Mouse (Mus musculus) CH12.LX (cell line): ENCODE results near the gene Dapk1. TPM values are rescaled to one million over a fixed set of nuclear protein-coding genes. Genes with fewer than 3 reads are reported as not detected.

Source experiments
- DNase-seq: peaks from one replicate; pipeline ENCODE4 v3.0.0-alpha.2; 2013; ENCODE audit errors: extremely low read depth
- H3K27ac ChIP-seq: 2 replicates; pipeline ENCODE4 v1.5.1; 2012; ENCODE audit warnings: low read depth, mild to moderate bottlenecking, control low read depth, moderate library complexity; ENCODE audit not compliant: insufficient read depth
- H3K27me3 ChIP-seq: replicated peaks from 2 replicates; pipeline ENCODE3; 2012; ENCODE audit warnings: inconsistent platforms
- H3K36me3 ChIP-seq, 2 experiments: replicated peaks in 1 of 2; 2 replicates each; pipeline versions ENCODE3 to v1.6.1; 2012; ENCODE audit warnings: inconsistent platforms in 1 of 2, low read length in 1 of 2, mild to moderate bottlenecking in 1 of 2, mixed read lengths in 1 of 2, moderate library complexity in 1 of 2; ENCODE audit not compliant: control insufficient read depth in 1 of 2, insufficient read depth in 1 of 2
- H3K4me1 ChIP-seq, 2 experiments: 2 replicates each; pipeline ENCODE4 v1.6.1; 2012; ENCODE audit warnings: inconsistent platforms in 1 of 2, moderate library complexity in 1 of 2; ENCODE audit not compliant: insufficient read depth in 2 of 2, control insufficient read depth in 1 of 2
- H3K4me2 ChIP-seq: 2 replicates; pipeline ENCODE4 v1.6.1; 2012; ENCODE audit warnings: low read depth, mild to moderate bottlenecking, control low read depth; ENCODE audit not compliant: poor library complexity, insufficient read depth, severe bottlenecking
- H3K4me3 ChIP-seq, 3 experiments: fragments of 150-350 bp in 1 of 3; sonication (generic) in 1 of 3; replicated peaks in 1 of 3; 2 replicates each; pipeline versions ENCODE3 to v1.5.1; 2011 to 2012; ENCODE audit warnings: low read depth in 2 of 3, low read length in 2 of 3, mild to moderate bottlenecking in 2 of 3, moderate library complexity in 2 of 3, control low read depth in 1 of 3, improper control_type of control experiment in 1 of 3, inconsistent platforms in 1 of 3, mixed read lengths in 1 of 3; ENCODE audit not compliant: poor library complexity in 1 of 3
- H3K79me2 ChIP-seq: replicated peaks from 2 replicates; pipeline ENCODE4 v1.6.1; 2012; ENCODE audit warnings: mild to moderate bottlenecking, moderate library complexity; ENCODE audit not compliant: control insufficient read depth, poor library complexity, insufficient read depth, severe bottlenecking; ENCODE audit errors: extremely low read depth
- H3K9ac ChIP-seq: 2 replicates; pipeline ENCODE4 v1.6.1; 2012; ENCODE audit warnings: low read depth, mild to moderate bottlenecking, control low read depth, moderate library complexity; ENCODE audit not compliant: insufficient read depth
- H3K9me3 ChIP-seq: replicated peaks from 2 replicates; pipeline ENCODE3; 2012; ENCODE audit warnings: low read length, inconsistent platforms, mixed read lengths
- BHLHE40 ChIP-seq: IDR thresholded peaks from 2 replicates; pipeline ENCODE4 v1.6.1; 2011; ENCODE audit warnings: mild to moderate bottlenecking, low read depth, low read length, improper control_type of control experiment
- CHD1 ChIP-seq: IDR thresholded peaks from 2 replicates; pipeline ENCODE4 v1.6.1; 2012; ENCODE audit warnings: low read depth, low read length, improper control_type of control experiment, inconsistent platforms
- CHD2 ChIP-seq: IDR thresholded peaks from 2 replicates; pipeline ENCODE4 v1.6.1; 2011; ENCODE audit warnings: low read length, improper control_type of control experiment
- E2F4 ChIP-seq: IDR thresholded peaks from 2 replicates; pipeline ENCODE4 v1.6.1; 2011; ENCODE audit warnings: low read depth, low read length, improper control_type of control experiment; ENCODE audit not compliant: insufficient replicate concordance
- ELF1 ChIP-seq: IDR thresholded peaks from 2 replicates; pipeline ENCODE4 v1.6.1; 2014; ENCODE audit warnings: low read depth, mild to moderate bottlenecking, inconsistent platforms, low read length, improper control_type of control experiment
- EP300 ChIP-seq: IDR thresholded peaks from 2 replicates; pipeline ENCODE4 v1.6.1; 2011; ENCODE audit warnings: low read length, improper control_type of control experiment
- GABPA ChIP-seq: IDR thresholded peaks from 2 replicates; pipeline ENCODE4 v1.6.1; 2012; ENCODE audit warnings: low read depth, low read length, improper control_type of control experiment, inconsistent platforms; ENCODE audit not compliant: insufficient replicate concordance
- IRF4 ChIP-seq: IDR thresholded peaks from 2 replicates; pipeline ENCODE4 v1.6.1; 2014; ENCODE audit warnings: low read depth, mild to moderate bottlenecking, inconsistent platforms, low read length, improper control_type of control experiment
- KAT2A ChIP-seq: IDR thresholded peaks from 2 replicates; pipeline ENCODE4 v1.6.1; 2012; ENCODE audit warnings: low read length, improper control_type of control experiment, inconsistent platforms; ENCODE audit not compliant: insufficient replicate concordance
- MAFK ChIP-seq: IDR thresholded peaks from 2 replicates; pipeline ENCODE4 v1.6.1; 2011; ENCODE audit warnings: low read length, improper control_type of control experiment; ENCODE audit not compliant: insufficient replicate concordance
- MAX ChIP-seq: IDR thresholded peaks from 2 replicates; pipeline ENCODE4 v1.6.1; 2011; ENCODE audit warnings: low read length, improper control_type of control experiment
- NELFE ChIP-seq: IDR thresholded peaks from 2 replicates; pipeline ENCODE4 v1.6.1; 2011; ENCODE audit warnings: low read depth, low read length, improper control_type of control experiment
- NRF1 ChIP-seq: IDR thresholded peaks from 2 replicates; pipeline ENCODE4 v1.6.1; 2014; ENCODE audit warnings: low read depth, mild to moderate bottlenecking, inconsistent platforms, low read length, improper control_type of control experiment, moderate library complexity
- POLR2A ChIP-seq: IDR thresholded peaks from 2 replicates; pipeline ENCODE4 v1.6.1; 2011; ENCODE audit warnings: low read depth, mild to moderate bottlenecking, improper control_type of control experiment, low read length
- RAD21 ChIP-seq: IDR thresholded peaks from 2 replicates; pipeline ENCODE4 v1.6.1; 2011; ENCODE audit warnings: low read depth, mild to moderate bottlenecking, low read length, improper control_type of control experiment, moderate library complexity
- RCOR1 ChIP-seq: conservative IDR thresholded peaks from 2 replicates; pipeline ENCODE4 v1.6.1; 2012; ENCODE audit warnings: low read depth, mild to moderate bottlenecking, inconsistent platforms, low read length, improper control_type of control experiment
- TBP ChIP-seq: conservative IDR thresholded peaks from 2 replicates; pipeline ENCODE4 v1.6.1; 2011; ENCODE audit warnings: low read depth, low read length, improper control_type of control experiment
- TCF12 ChIP-seq: IDR thresholded peaks from 2 replicates; pipeline ENCODE4 v1.6.1; 2014; ENCODE audit warnings: low read depth, mild to moderate bottlenecking, inconsistent platforms, low read length, improper control_type of control experiment
- USF1 ChIP-seq: IDR thresholded peaks from 2 replicates; pipeline ENCODE4 v1.6.1; 2014; ENCODE audit warnings: low read depth, mild to moderate bottlenecking, inconsistent platforms, low read length, improper control_type of control experiment
- ZMIZ1 ChIP-seq: IDR thresholded peaks from 2 replicates; pipeline ENCODE4 v1.6.1; 2012; ENCODE audit warnings: low read depth, mild to moderate bottlenecking, inconsistent platforms, low read length, improper control_type of control experiment
- dilution Hi-C: fragments of 300-500 bp; cut with MboI; formaldehyde crosslinking; loops from 2 replicates; pipeline ENCODE4 v1.14.3; 2020; ENCODE audit warnings: low sequenced_read_pairs; ENCODE audit not compliant: extremely low pct_unique_long_range_greater_than_20kb, extremely low pct_ligation_motif_present
- in situ Hi-C: fragments of 300-500 bp; cut with MboI; formaldehyde crosslinking; loops from 3 replicates; pipeline ENCODE4 v1.14.3; 2019; ENCODE audit warnings: low sequenced_read_pairs, low pct_ligation_motif_present, low pct_unique_long_range_greater_than_20kb, mixed read lengths
- polyA plus RNA-seq: library from polyadenylated mRNA; unstranded; fragments of >175 nt; gene quantifications from 2 replicates; pipeline ENCODE4 v1.2.1, GENCODE M21; 2012; ENCODE audit warnings: low read depth; ENCODE audit not compliant: insufficient read length
- total RNA-seq, 2 experiments: library from RNA; depleted of rRNA; stranded (reverse); fragments of 300-350 nt in 1 of 2; fragments of >200 nt in 1 of 2; gene quantifications; 2 replicates each; pipeline ENCODE4 v1.2.3; 2012 to 2014

Gene Dapk1
- total and polyA plus RNA-seq, 3 experiments: not detected

DNA sequence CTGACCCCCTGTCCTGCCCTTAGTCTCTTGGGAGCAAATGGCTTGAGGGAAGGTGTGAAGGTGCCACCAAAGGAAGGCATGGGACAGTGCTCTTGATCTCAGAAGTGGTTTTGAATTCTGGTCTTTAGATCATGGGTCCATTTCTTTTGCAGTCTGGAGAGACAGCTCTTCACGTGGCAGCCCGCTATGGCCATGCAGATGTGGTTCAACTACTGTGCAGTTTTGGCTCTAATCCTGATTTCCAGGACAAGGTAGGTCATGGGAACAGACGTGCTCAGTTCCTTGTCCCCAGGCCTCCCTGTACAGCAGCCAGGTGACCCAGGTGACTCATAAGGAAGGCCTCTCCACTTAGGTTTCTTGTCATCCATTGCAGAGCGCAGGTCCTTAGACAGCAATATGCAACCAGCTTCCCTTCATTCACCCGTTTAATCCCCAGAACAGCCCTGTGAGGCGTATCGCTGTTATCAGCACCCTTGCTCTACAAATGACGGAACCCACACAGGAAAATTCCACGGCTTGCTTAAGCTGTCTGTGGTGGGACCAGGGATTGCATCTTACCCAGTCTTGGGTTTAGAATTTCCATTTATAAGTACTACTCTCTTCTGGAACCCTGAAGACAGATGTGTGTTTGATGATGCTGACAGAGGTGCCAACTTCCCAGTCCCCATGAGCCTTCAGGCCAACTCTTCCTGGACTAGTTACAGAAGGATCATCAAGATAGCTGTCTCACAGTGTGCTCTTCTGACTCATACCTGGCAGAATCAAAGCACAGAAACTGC is 126.7 kb downstream of the Dapk1 start:
- Histone ChIP-seq H3K36me3 (no peaks in the 10 kb centered on the region), H3K9me3 (peaks cover 76% of the 10 kb centered on the region), H3K4me3 (no peak overlapping the region), H3K4me2 (no peak overlapping the region), H3K4me1 (no peaks in the 10 kb centered on the region), H3K27ac (no peak overlapping the region), H3K27me3 (no peaks in the 10 kb centered on the region), H3K9ac (no peak overlapping the region), H3K79me2 (no peaks in the 10 kb centered on the region)
- in situ Hi-C loops: no loop called here
- no peak for DNase-seq
- TF ChIP-seq ZMIZ1: no peak
- no peak for TF ChIP-seq E2F4
- TF ChIP-seq BHLHE40: no peak
- no peak for TF ChIP-seq IRF4
- TF ChIP-seq TCF12: no peak
- TF ChIP-seq ELF1: no peak
- no peak for TF ChIP-seq CHD1
- dilution Hi-C loops: no loop called here

DNA sequence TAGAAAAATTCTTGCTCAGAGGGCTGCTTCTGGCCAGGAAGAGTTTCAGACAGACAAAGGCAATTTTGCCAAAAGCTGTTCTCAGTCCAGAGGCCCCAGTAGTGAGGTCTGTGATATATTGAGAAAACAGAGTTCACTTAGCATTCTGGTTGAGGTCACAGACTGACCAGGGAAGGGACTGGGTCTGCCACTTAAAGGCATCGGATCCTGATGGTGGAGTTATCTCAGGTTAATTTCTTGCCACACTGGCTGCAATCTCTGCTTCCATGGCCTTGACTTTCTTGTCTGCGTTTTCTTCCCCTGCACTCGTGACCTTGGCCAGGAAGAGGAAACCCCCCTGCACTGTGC is 127.3 kb downstream of the Dapk1 start:
- Histone ChIP-seq H3K27ac (no peak overlapping the region), H3K27me3 (no peaks in the 10 kb centered on the region), H3K9ac (no peak overlapping the region), H3K4me3 (no peak overlapping the region), H3K4me1 (no peaks in the 10 kb centered on the region), H3K4me2 (no peak overlapping the region), H3K79me2 (no peaks in the 10 kb centered on the region), H3K36me3 (no peaks in the 10 kb centered on the region), H3K9me3 (peaks cover 77% of the 10 kb centered on the region)
- in situ Hi-C loops (no loop called here), dilution Hi-C loops (no loop called here)
- TF ChIP-seq USF1 (no peak), TBP (no peak), NRF1 (no peak), TCF12 (no peak), NELFE (no peak), RAD21 (no peak), CHD2 (no peak), EP300 (no peak), IRF4 (no peak), MAFK (no peak), RCOR1 (no peak), POLR2A (no peak), BHLHE40 (no peak), MAX (no peak), GABPA (no peak), KAT2A (no peak)
- no peak for DNase-seq
